Mouse (Mus musculus): ENCODE measurements around the gene Dusp8. TPM values are rescaled to one million over a fixed set of nuclear protein-coding genes. Genes with fewer than 3 reads are reported as not detected.

Dusp8 gene
- total RNA-seq, 2 experiments from 2014 or later, result 139 to 140 TPM

GRCm38 (mm10) chr7:142086159-142086905 lies 9.3 kb downstream of the Dusp8 start:
- no peak for DNase-seq (ENCODE audit: low spot score in 2 of 2)

DNA sequence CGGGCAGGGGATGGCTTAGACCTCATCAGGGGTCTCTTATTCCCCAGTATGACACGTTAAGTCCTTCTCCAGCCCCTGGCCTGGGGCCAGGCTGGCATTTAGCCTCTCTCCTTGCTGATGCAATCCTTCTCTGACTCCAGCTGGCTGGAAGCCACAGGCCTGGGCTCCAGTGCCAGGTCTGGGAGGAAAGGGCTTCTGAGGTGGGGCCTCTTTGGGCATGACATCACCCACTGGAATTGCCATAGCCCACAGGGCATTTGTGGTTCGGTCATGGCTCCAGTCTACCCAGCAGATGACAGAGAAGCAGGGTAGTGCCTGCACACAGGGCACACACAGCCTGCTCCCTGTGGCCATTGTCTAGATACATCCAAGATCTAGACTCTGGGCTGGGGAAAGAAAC lies 10.8 kb downstream of the Dusp8 start:
- peak; percentile 57 to 74 for DNase-seq (ENCODE audit: low spot score in 2 of 2)

GRCm38 (mm10) chr7:142084395-142084794 lies 11.2 kb downstream of the Dusp8 start:
- no peak for DNase-seq (ENCODE audit: low spot score in 2 of 2)

GRCm38 (mm10) chr7:142083588-142084317 lies 11.9 kb downstream of the Dusp8 start:
- no peak for DNase-seq (ENCODE audit: low spot score in 2 of 2)

GRCm38 (mm10) chr7:142082607-142083006 lies 13.0 kb downstream of the Dusp8 start:
- DNase-seq (ENCODE audit: low spot score in 2 of 2), result no peak

GRCm38 (mm10) chr7:142082179-142082578 lies 13.5 kb downstream of the Dusp8 start:
- DNase-seq (ENCODE audit: low spot score in 2 of 2), result no peak

DNA sequence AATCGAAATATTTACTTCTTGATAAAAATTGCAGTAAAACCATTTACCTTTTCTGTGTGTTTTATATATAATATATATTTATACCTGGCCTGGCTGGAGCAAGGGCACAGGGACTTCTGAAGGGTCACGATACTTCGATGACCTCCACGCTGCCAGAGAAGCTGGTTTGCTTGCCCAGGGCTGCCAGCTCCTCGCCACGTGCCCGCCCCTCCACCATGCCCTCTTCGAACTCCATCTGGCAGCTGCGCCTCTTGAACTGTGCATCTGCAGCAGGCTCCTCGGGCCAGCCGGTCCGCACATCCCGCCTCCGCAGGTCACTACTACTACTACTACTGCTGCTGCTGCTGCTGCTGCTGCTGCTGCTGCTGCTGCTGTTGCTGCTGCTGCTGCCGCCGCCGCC lies 13.9 kb downstream of the Dusp8 start:
- DNase-seq (ENCODE audit: low spot score in 2 of 2), result no peak

- no peak for DNase-seq (ENCODE audit: low spot score in 2 of 2)
Measured at GRCm38 (mm10) chr7:142080876-142081275, 14.8 kb downstream of the Dusp8 start.

DNA sequence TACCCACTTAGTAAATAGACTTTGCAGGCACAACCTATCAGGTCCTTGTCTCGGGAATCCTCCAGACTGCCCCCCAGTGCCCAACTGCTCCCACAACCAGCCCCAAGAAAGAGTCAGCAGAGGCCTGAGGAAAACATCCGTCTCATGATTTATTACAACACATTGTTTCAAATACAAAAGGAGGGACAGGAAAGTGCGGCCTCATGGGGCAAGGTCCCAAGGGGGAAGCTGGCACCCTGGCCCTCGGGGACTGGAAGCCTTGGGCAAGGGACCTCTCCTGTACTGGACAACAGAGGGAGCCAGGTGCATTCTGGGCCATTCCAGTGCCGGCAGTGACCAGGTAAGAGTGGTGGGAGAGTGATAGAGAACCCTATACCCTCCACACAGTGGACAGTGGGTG lies 16.3 kb downstream of the Dusp8 start:
- DNase-seq (ENCODE audit: low spot score in 2 of 2), result no peak

DNA sequence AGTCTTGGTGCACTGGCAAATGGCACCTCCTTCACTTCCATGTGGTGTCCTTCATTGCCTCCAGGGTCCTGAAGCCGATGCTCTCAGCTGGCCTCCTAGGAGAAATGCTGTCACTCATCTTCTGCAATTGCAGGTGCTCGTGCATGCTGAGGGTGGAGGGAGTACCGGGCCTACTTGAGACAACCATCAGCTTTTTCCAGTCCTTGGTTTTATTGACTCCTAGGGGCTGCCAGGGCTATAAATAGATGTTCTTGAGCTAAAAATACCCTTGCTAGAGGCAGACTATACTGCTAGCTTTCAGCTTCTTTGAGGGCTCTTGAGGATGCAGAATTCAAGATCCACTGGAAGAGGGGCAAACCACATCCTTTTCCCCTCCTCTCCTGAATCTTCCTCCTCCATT lies 18.5 kb downstream of the Dusp8 start:
- DNase-seq (ENCODE audit: low spot score in 2 of 2), result no peak

GRCm38 (mm10) chr7:142074146-142074886 lies 21.3 kb downstream of the Dusp8 start:
- no peak for DNase-seq (ENCODE audit: low spot score in 2 of 2)

DNA sequence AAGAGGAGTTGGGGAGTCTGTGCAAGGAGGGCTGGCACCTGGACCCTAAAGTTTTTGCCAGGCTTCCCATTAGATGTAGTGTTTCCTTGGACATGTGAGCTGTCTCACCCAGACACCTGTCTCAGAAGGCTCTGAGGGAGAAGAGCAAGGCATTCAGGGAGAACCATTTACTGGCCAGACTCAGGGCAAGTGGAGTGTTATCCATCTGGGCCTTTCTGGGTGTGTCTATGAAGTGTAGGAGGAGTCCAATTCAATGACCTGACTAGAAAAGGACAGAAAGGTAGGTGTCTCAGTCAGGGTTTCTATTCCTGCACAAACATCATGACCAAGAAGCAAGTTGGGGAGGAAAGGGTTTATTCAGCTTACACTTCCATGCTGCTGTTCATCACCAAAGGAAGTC lies 23.9 kb downstream of the Dusp8 start:
- no peak for DNase-seq (ENCODE audit: low spot score in 2 of 2)

GRCm38 (mm10) chr7:142071212-142071578 lies 24.4 kb downstream of the Dusp8 start:
- no peak for DNase-seq (ENCODE audit: low spot score in 2 of 2)

DNA sequence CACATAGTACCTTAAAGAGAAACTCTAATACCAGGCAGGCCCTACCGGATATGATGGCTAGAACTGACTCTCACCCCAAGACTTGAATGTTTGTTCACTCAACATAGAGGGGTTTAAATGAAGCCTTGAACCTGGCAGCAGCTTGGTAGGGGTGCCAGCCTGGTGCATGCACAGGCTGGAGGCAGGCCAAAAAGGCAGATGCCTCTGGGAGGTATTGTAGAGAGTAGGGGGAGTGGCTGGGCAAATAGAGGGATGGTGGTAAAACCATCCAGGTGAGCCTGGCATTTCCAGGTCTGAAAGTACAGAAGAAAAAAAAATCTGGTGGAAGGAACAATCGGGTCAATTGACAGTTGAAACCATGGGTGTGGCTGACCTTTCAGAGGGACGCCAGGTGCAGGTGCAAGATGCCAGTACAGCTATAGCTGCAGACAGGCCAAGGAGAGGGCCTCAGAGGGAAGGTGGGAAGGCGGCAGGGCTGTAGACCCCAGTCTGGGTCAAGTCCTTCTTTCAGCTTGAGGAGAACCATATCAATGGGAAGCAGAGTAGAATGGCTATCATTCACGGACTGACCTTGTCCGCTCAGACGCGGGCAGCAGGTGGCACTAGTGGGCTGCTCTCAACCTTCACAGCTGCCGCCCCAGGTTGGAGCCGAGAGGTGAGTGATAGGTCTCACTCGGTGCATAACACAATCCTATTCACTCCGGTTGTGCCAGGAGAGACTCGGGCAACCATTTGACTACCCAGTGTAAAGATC lies 25.0 kb downstream of the Dusp8 start:
- peak; percentile 46 to 49 for DNase-seq (ENCODE audit: low spot score in 2 of 2)

DNA sequence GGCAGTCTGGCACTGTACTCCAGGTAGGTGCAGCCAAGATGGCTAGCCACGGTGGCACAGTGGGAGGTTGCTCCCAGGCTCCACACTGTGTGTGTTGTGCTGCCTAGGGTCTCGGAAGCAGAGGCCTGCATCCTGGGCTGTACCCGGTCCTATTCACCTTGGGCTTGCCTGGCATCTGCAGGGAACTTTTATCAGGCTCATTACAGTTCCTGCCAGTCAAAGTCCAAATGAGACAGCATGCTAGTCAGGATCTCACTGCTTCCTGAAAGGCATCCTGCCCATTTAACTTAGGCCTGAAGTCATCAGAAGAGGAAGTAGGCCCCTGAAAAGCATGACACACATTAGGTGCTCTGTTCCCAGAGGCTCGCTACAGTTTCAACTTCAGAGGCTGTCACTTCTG lies 27.2 kb downstream of the Dusp8 start:
- DNase-seq (ENCODE audit: low spot score in 2 of 2), result no peak

- peak; percentile 83 to 89 for DNase-seq (ENCODE audit: low spot score in 2 of 2)
Measured at GRCm38 (mm10) chr7:142060931-142061565, 34.6 kb downstream of the Dusp8 start, which contains the start of gene Mob2. Gene Mob2 (minus strand): TSS chr7:142061065.

GRCm38 (mm10) chr7:142060185-142060930 lies 35.3 kb downstream of the Dusp8 start:
- no peak for DNase-seq (ENCODE audit: low spot score in 2 of 2)

DNA sequence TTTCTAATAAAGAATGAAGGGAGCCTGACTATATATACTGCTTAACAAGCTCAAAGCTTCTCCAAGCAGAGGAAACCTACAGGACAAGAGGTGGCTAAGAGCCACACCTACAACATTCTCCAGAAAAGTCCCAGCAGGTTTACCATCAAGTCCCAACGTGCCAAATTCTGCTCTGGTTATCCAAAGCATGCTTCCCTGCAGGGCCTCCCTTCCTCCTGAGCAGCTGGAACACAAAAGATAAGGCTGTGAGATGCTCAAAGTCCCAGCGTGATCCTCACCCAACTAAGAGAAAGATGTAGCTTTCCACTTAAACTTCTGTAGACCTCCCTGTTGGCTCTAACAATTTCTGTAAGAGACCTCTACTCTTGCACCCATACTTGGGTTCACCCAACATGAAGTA lies 36.6 kb downstream of the Dusp8 start:
- DNase-seq (ENCODE audit: low spot score in 2 of 2), result no peak

- no peak for DNase-seq (ENCODE audit: low spot score in 2 of 2)
Measured at GRCm38 (mm10) chr7:142057121-142057520, 38.5 kb downstream of the Dusp8 start.

DNA sequence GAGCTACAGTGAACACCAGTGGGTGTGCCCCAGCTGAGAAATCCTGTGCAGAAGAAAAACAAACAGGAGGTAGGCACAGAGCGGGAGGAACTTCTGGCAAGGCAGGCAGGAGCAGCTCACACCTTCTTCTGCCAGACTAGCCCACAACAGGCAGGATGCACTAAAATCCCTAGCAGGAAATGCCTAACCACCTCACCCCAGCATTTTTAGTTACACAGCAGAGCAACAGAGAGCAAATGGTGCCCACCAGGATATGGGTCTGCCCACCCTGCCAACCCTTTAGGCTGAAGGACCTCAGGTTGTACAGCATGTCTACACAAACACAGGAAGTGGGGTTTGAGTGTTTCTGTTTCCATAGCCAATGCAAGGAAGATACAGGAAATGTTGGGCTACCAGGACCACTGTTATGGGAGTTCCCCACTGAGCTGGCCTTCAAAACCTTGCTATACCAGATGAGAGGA lies 39.0 kb downstream of the Dusp8 start:
- DNase-seq (ENCODE audit: low spot score in 2 of 2), result no peak

Data from layer of hippocampus, postnatal 14 days (tissue).